Mouse (Mus musculus) layer of hippocampus, adult 8-10 months (tissue): ENCODE measurements at regions not wholly inside any gene's neighbourhood (a gene's known extent, or its start where the extent isn't known, plus 50 kb on each side); places are given as distances from the start of the nearest gene placed in this dataset.
A peak's percentile ranks its signal among the peaks of the same experiment; 100 is the strongest.
"Not testable (repeated sequence)": the region's sequence is repeated elsewhere in the genome, so short reads cannot be mapped to it uniquely, and the experiment has no call there.

Source experiments
- DNase-seq, 2 experiments: peaks; one replicate each; pipeline ENCODE4 v3.0.0; 2022; ENCODE audit warnings: low spot score in 2 of 2

- DNase-seq = peak; percentile 57 to 62
Measured at GRCm38 (mm10) chr3:153144217-153144616, 162.2 kb upstream of the St6galnac5 start.

- no peak for DNase-seq
Measured at GRCm38 (mm10) chr3:153140985-153141384, 158.9 kb upstream of the St6galnac5 start.

- no peak for DNase-seq
Measured at GRCm38 (mm10) chr3:153125335-153125734, 143.3 kb upstream of the St6galnac5 start.

- DNase-seq = peak in 1 of 2 experiments; percentile 18
Measured at GRCm38 (mm10) chr3:153121934-153122333, 139.9 kb upstream of the St6galnac5 start.

- no peak for DNase-seq
Measured at GRCm38 (mm10) chr3:153119142-153119541, 137.1 kb upstream of the St6galnac5 start.

- DNase-seq = no peak
Measured at GRCm38 (mm10) chr3:153118643-153119042, 136.6 kb upstream of the St6galnac5 start.

- DNase-seq = peak; percentile 43 to 63
Measured at GRCm38 (mm10) chr3:153105591-153105990, 123.5 kb upstream of the St6galnac5 start.

GRCm38 (mm10) chr3:153090572-153090971, 108.5 kb upstream of the St6galnac5 start:
- DNase-seq = not testable (repeated sequence)

GRCm38 (mm10) chr3:153085096-153085788, 103.2 kb upstream of the St6galnac5 start:
- peak; percentile 57 to 60 for DNase-seq

GRCm38 (mm10) chr3:153084226-153085095, 102.4 kb upstream of the St6galnac5 start:
- peak; percentile 66 to 67 for DNase-seq

- no peak for DNase-seq
Measured at GRCm38 (mm10) chr3:153080371-153080770, 98.3 kb upstream of the St6galnac5 start.

- DNase-seq = peak; percentile 83 to 85
Measured at GRCm38 (mm10) chr3:153077846-153078703, 96.0 kb upstream of the St6galnac5 start.

- DNase-seq = peak; percentile 31 to 33
Measured at GRCm38 (mm10) chr3:153072200-153072919, 90.3 kb upstream of the St6galnac5 start.

GRCm38 (mm10) chr3:153071549-153071948, 89.5 kb upstream of the St6galnac5 start:
- no peak for DNase-seq

- no peak for DNase-seq
Measured at GRCm38 (mm10) chr3:153071123-153071522, 89.1 kb upstream of the St6galnac5 start.

- no peak for DNase-seq
Measured at GRCm38 (mm10) chr3:153065890-153066289, 83.8 kb upstream of the St6galnac5 start.

GRCm38 (mm10) chr3:153053163-153053562, 71.1 kb upstream of the St6galnac5 start:
- no peak for DNase-seq

- DNase-seq = no peak
Measured at GRCm38 (mm10) chr3:153051566-153051965, 69.5 kb upstream of the St6galnac5 start.

- DNase-seq = peak in 1 of 2 experiments; percentile 5
Measured at GRCm38 (mm10) chr3:153045328-153045727, 63.3 kb upstream of the St6galnac5 start.

- no peak for DNase-seq
Measured at GRCm38 (mm10) chr3:153033980-153034379, 51.9 kb upstream of the St6galnac5 start.
